Mouse (Mus musculus) yolk sac, embryonic 10.5 days (tissue): Measurements from ENCODE around the gene Cacna2d3.

Source experiments
- DNase-seq: peaks from one replicate; pipeline ENCODE4 v3.0.0-alpha.2; 2017; ENCODE audit warnings: low spot score

The Cacna2d3 gene

GRCm38 (mm10) chr14:29639266-29639665 is 82.4 kb downstream of the Cacna2d3 start:
- no peak for DNase-seq

GRCm38 (mm10) chr14:29628213-29628612 is 93.5 kb downstream of the Cacna2d3 start:
- DNase-seq, result no peak

DNA sequence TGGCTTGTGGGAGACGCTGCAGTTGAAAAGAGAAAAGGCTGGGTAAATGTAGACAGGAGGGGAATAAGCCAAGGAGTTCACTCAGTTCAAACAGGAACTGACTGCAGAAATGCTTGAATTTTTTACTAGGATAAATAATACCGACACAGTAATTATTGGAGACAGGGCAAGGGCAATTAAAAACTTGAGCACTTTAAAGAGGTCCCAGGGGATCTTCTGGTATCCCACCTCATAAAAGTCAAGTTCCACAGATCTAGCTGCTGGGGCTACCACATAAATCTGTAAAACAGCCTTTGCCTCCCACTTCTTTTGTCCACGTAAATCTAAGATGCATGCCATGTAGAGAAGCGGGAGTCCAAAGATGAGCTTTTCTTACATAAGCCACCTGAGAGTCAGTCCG is 109.2 kb downstream of the Cacna2d3 start:
- DNase-seq, result no peak

GRCm38 (mm10) chr14:29608761-29609160 is 112.9 kb downstream of the Cacna2d3 start:
- DNase-seq, result no peak

- no peak for DNase-seq
These were observed 122.2 kb downstream of the Cacna2d3 start for GRCm38 (mm10) chr14:29599428-29599827.

- DNase-seq, result no peak
These were observed 128.8 kb downstream of the Cacna2d3 start for GRCm38 (mm10) chr14:29592896-29593295.

GRCm38 (mm10) chr14:29589628-29590027 is 132.0 kb downstream of the Cacna2d3 start:
- DNase-seq, result no peak

- no peak for DNase-seq
These were observed 139.7 kb downstream of the Cacna2d3 start for GRCm38 (mm10) chr14:29581961-29582360.

GRCm38 (mm10) chr14:29577786-29578185 is 143.9 kb downstream of the Cacna2d3 start:
- no peak for DNase-seq

GRCm38 (mm10) chr14:29575551-29575950 is 146.1 kb downstream of the Cacna2d3 start:
- DNase-seq, result no peak

- DNase-seq, result no peak
These were observed 159.0 kb downstream of the Cacna2d3 start for GRCm38 (mm10) chr14:29562704-29563103.

- DNase-seq, result no peak
These were observed 160.4 kb downstream of the Cacna2d3 start for GRCm38 (mm10) chr14:29561122-29561834.

DNA sequence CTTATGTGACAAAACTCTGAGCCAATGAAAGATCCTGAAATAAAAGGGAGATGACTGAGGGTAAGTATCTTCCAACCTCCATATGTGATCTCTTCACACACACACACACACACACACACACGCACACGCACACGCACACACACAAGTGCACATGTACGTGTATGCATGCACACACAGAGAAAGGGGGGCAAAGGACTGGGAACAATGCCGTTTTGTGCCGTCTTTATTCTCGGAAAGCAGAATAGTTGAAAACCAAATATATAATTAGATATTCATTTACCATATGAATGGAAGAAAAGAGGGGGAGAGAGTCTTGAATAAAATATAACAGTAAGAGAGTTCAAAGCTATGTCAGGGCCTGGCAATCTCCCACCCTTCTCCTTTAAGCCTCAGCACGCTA is 163.2 kb downstream of the Cacna2d3 start:
- DNase-seq, result no peak

GRCm38 (mm10) chr14:29556152-29556551 is 165.5 kb downstream of the Cacna2d3 start:
- DNase-seq, result no peak

GRCm38 (mm10) chr14:29552471-29552870 is 169.2 kb downstream of the Cacna2d3 start:
- no peak for DNase-seq

GRCm38 (mm10) chr14:29548646-29549045 is 173.0 kb downstream of the Cacna2d3 start:
- no peak for DNase-seq

- no peak for DNase-seq
These were observed 191.1 kb downstream of the Cacna2d3 start for GRCm38 (mm10) chr14:29530516-29530915.

- DNase-seq, result no peak
These were observed 193.0 kb downstream of the Cacna2d3 start for GRCm38 (mm10) chr14:29528696-29529095.

DNA sequence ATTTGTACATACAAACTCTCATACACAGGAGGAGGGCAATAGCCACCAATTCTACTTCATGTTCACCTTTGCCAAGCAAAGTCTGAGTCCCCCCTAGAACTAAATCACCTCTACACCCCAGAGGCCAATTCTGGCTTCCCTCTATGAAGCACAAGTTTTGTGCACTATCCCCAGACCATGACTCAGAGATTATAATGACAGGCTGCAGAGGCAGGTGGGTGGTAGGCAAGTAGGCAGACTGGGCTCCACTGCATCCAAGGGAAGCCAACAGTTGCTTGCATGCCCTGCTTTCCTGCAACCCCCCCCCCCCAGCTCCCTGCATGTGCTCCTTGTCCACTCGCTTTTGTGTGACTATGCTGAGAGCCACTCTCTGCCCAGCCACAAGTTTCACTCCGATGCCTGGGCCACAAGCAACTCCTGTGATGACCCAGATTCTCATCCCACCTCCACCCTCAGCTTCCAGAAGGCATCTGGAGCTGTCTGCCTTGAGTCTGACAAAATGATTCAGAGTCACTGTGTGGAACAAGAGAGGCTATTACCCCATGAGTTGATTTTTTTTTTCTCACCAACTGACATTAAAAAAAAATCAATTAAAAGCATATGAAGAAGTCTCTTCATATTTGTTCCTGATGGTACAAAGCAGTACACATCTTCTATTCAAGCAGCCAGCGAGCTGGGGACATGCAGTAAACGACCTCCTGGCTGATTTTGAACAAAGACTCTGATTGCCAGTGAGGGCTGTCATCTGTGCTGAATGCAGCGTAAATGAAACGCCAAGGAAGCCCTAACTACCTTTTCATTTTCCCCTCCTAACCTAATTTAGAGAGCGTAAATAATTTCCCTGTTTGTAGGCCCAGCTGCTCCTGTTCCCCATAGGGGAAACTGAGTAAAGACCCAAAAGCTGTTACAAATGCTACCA is 201.7 kb downstream of the Cacna2d3 start:
- no peak for DNase-seq

DNA sequence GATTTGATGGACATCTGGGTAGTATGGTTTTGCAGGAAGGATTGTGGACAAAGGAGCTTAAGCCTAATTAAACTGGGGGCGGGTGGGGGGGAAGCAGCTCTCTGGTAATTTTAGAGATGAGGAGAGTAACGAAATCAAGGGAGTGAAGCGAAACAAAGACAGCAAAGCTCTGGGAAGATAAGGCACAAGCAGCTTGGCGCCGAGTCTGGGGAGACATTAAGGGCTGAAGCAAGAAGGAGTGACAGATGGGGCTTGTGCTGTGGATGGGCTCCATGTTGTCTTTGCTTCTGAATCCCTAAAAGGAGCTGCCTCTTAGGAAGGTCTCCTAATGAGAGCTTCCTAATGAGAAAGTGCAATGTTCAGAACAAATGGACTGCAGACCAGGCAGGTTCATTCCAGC is 219.0 kb downstream of the Cacna2d3 start:
- no peak for DNase-seq

- no peak for DNase-seq
These were observed 222.9 kb downstream of the Cacna2d3 start for GRCm38 (mm10) chr14:29498546-29499290.

- DNase-seq, result no peak
These were observed 225.1 kb downstream of the Cacna2d3 start for GRCm38 (mm10) chr14:29496552-29496951.
